Mouse (Mus musculus): ENCODE data around the gene Scn2b. TPM values are rescaled to one million over a fixed set of nuclear protein-coding genes. Genes with fewer than 3 reads are reported as not detected.

Scn2b gene
- polyA plus RNA-seq, 1 experiment from 2014 or later: 5.5 TPM

DNA sequence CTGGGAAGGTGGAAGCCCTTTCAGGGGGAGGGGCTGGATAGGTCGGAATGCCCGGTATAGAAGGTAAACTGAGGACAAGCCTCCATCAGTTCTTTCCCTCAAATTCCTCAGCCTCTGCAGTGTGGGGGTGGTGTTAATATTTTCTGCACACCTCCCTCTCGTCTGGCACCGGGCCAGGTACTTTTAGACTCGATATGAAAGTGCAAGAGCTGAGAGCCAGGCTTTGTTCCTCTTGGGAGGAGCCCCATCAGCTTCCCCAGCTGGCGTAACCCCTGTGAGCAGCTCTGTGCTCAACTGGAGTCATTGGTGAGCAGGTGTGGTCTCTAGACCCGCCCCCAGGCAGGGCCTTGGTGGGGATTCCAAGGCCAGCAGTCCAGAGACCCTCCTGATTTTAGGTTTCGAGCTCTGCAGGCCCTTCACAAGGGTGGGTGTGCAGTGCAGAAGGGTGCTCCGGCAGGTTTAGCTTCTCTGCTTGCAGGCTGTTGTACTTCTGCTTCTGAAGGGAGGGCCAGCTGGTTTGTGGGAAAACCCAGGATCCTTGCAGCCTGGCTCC, 4.7 kb downstream of the Scn2b start:
- peaks cover 8% of the 10 kb centered on the region; the same call in 1 of the 2 replicates for H3K4me1 ChIP-seq (ENCODE audit: control insufficient read depth, insufficient read depth, low read length)
- H3K9ac ChIP-seq (replicated peaks; ENCODE audit: low read depth, low read length): no peak overlapping the region
- no peaks in the 10 kb centered on the region for H3K9me3 ChIP-seq (ENCODE audit: control insufficient read depth, low read depth, low read length)
- H3K4me3 ChIP-seq (ENCODE audit: low read depth, low read length): peak overlapping the region; percentile 8; the same call in 1 of the 2 replicates
- peak overlapping the region; percentile 39 for H3K4me2 ChIP-seq (replicated peaks; ENCODE audit: low read depth, low read length)
- no peaks in the 10 kb centered on the region for H3K27me3 ChIP-seq (ENCODE audit: control insufficient read depth, insufficient read depth, low read length)
- 19% methylated on average over 9 of the region's 9 CpGs for WGBS
- peak; percentile 51; the same call in 1 of the 2 replicates for ATAC-seq (ENCODE audit: insufficient number of reproducible peaks, insufficient read depth, low FRiP score, low read depth)
- no peaks in the 10 kb centered on the region for H3K36me3 ChIP-seq (ENCODE audit: control insufficient read depth, insufficient read depth, low read length)
- peak overlapping the region; percentile 2; the same call in 1 of the 2 replicates for H3K27ac ChIP-seq (ENCODE audit: low read length)

DNA sequence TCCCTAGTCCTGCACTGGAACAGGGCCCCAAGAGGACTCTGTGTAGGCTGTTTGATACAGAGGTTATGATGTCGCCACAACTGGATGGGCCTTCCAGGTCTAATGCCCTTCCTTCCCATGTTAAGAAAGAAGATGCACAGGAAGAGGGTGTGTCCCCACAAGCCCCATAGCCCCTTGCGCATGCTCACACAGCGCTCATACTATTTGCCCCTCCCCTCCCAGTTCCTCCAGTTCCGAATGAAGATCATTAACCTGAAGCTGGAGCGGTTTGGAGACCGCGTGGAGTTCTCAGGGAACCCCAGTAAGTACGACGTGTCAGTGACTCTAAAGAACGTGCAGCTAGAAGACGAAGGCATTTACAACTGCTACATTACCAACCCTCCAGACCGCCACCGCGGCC, 7.6 kb downstream of the Scn2b start:
- WGBS: 89% methylated on average over 14 of the region's 14 CpGs
- peaks cover 8% of the 10 kb centered on the region; the same call in 1 of the 2 replicates for H3K4me1 ChIP-seq (ENCODE audit: control insufficient read depth, insufficient read depth, low read length)
- H3K4me3 ChIP-seq (ENCODE audit: low read depth, low read length): no peak overlapping the region
- no peak for ATAC-seq (ENCODE audit: insufficient number of reproducible peaks, insufficient read depth, low FRiP score, low read depth)
- H3K4me2 ChIP-seq (replicated peaks; ENCODE audit: low read depth, low read length): no peak overlapping the region
- H3K9me3 ChIP-seq (ENCODE audit: control insufficient read depth, low read depth, low read length): no peaks in the 10 kb centered on the region
- H3K27me3 ChIP-seq (ENCODE audit: control insufficient read depth, insufficient read depth, low read length): no peaks in the 10 kb centered on the region
- H3K27ac ChIP-seq (ENCODE audit: low read length): no peak overlapping the region
- H3K9ac ChIP-seq (replicated peaks; ENCODE audit: low read depth, low read length): no peak overlapping the region
- H3K36me3 ChIP-seq (ENCODE audit: control insufficient read depth, insufficient read depth, low read length): no peaks in the 10 kb centered on the region

- Histone ChIP-seq H3K4me3 (ENCODE audit: low read depth, low read length) (no peak overlapping the region), H3K9ac (replicated peaks; ENCODE audit: low read depth, low read length) (no peak overlapping the region), H3K27ac (ENCODE audit: low read length) (no peak overlapping the region), H3K4me1 (ENCODE audit: control insufficient read depth, insufficient read depth, low read length) (peaks cover 7% of the 10 kb centered on the region; the same call in 1 of the 2 replicates), H3K9me3 (ENCODE audit: control insufficient read depth, low read depth, low read length) (no peaks in the 10 kb centered on the region), H3K36me3 (ENCODE audit: control insufficient read depth, insufficient read depth, low read length) (no peaks in the 10 kb centered on the region), H3K27me3 (ENCODE audit: control insufficient read depth, insufficient read depth, low read length) (no peaks in the 10 kb centered on the region), H3K4me2 (replicated peaks; ENCODE audit: low read depth, low read length) (no peak overlapping the region)
- 57% methylated on average over 7 of the region's 7 CpGs for WGBS
- ATAC-seq (ENCODE audit: insufficient number of reproducible peaks, insufficient read depth, low FRiP score, low read depth): no peak
Observed at GRCm38 (mm10) chr9:45126941-45127340, 9.4 kb downstream of the Scn2b start.

DNA sequence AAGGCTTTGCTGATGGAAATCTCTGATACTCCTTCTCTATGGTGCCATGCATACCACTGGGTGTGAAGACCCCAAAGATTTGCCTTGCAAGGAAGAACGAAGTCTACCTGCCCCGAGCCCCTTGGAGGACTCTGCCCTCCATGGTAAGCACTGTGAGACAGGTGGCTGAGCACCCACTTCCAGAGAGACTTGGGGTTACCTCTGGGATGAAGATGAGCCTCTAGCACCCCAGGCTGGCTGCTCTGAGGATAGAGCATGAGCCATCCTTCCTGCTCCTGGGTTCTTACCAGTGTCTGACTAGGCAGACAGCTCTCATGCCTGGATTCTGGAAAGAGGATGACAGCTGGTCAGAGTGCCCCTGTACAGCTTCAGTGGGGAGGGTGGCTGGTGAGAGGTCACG, 12.5 kb downstream of the Scn2b start:
- H3K4me1 ChIP-seq (ENCODE audit: control insufficient read depth, insufficient read depth, low read length): 0 out of 2 replicates have a peak, but pooled peaks cover 3% of the 10 kb centered on the region
- no peaks in the 10 kb centered on the region; the same call in 1 of the 2 replicates for H3K27me3 ChIP-seq (ENCODE audit: control insufficient read depth, insufficient read depth, low read length)
- no peak overlapping the region for H3K4me2 ChIP-seq (replicated peaks; ENCODE audit: low read depth, low read length)
- no peak for ATAC-seq (ENCODE audit: insufficient number of reproducible peaks, insufficient read depth, low FRiP score, low read depth)
- H3K4me3 ChIP-seq (ENCODE audit: low read depth, low read length): no peak overlapping the region
- no peak overlapping the region for H3K9ac ChIP-seq (replicated peaks; ENCODE audit: low read depth, low read length)
- H3K36me3 ChIP-seq (ENCODE audit: control insufficient read depth, insufficient read depth, low read length): no peaks in the 10 kb centered on the region
- 78% methylated on average over 3 of the region's 3 CpGs for WGBS
- no peaks in the 10 kb centered on the region for H3K9me3 ChIP-seq (ENCODE audit: control insufficient read depth, low read depth, low read length)
- no peak overlapping the region for H3K27ac ChIP-seq (ENCODE audit: low read length)

DNA sequence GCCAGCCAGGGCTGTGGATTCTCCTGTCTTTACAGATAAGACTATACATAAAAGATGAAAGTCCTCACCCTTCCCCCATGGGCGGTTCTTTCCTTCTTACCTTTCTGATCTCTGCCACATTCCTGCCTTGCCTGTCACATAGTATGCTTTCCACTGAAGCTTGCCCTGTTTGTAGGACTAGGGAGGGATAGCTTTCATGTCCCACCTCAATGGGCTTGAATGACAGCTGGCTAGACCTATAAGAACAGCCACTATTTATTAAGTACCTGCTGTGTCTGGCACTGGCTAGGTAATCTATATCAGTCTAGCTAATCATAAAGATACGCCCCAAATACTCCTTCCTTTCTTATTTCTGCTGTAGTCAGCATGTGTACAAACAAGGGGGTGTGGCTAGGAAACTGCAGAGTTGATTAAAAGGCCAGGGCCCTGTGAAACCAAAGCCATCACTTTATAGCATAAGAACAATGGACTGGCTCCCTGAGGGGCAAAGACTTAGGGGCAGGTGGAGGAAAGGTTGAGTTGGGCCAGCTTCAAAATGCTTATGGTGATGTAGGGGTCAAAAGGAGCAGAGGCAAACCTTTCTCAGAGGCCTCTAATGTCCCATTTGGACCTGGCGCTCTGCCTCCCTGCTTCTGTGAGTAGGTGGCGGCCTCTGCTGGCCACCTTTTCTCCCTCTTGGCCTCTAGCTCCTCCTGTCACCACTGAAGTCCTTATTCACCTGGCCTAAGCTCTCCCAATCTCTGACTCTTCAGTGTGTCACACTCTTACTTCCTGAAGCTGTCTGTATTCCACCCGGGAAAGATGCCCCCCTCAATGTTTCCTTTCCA, 16.1 kb downstream of the Scn2b start:
- Histone ChIP-seq H3K27me3 (ENCODE audit: control insufficient read depth, insufficient read depth, low read length) (peaks cover 14% of the 10 kb centered on the region), H3K4me2 (replicated peaks; ENCODE audit: low read depth, low read length) (no peak overlapping the region), H3K9me3 (ENCODE audit: control insufficient read depth, low read depth, low read length) (no peaks in the 10 kb centered on the region), H3K4me3 (ENCODE audit: low read depth, low read length) (no peak overlapping the region), H3K4me1 (ENCODE audit: control insufficient read depth, insufficient read depth, low read length) (peaks cover 9% of the 10 kb centered on the region; the same call in 1 of the 2 replicates), H3K9ac (replicated peaks; ENCODE audit: low read depth, low read length) (no peak overlapping the region), H3K36me3 (ENCODE audit: control insufficient read depth, insufficient read depth, low read length) (no peaks in the 10 kb centered on the region), H3K27ac (ENCODE audit: low read length) (no peak overlapping the region)
- WGBS: 24% methylated on average over 5 of the region's 5 CpGs
- ATAC-seq (ENCODE audit: insufficient number of reproducible peaks, insufficient read depth, low FRiP score, low read depth): peak; percentile 31; the same call in 1 of the 2 replicates

GRCm38 (mm10) chr9:45136442-45137169, 19.0 kb downstream of the Scn2b start:
- Histone ChIP-seq H3K9me3 (ENCODE audit: control insufficient read depth, low read depth, low read length) (no peaks in the 10 kb centered on the region), H3K36me3 (ENCODE audit: control insufficient read depth, insufficient read depth, low read length) (no peaks in the 10 kb centered on the region), H3K4me2 (replicated peaks; ENCODE audit: low read depth, low read length) (no peak overlapping the region), H3K4me1 (ENCODE audit: control insufficient read depth, insufficient read depth, low read length) (peaks cover 14% of the 10 kb centered on the region; the same call in 1 of the 2 replicates), H3K27ac (ENCODE audit: low read length) (no peak overlapping the region), H3K9ac (replicated peaks; ENCODE audit: low read depth, low read length) (no peak overlapping the region), H3K27me3 (ENCODE audit: control insufficient read depth, insufficient read depth, low read length) (peaks cover 17% of the 10 kb centered on the region), H3K4me3 (ENCODE audit: low read depth, low read length) (no peak overlapping the region)
- 21% methylated on average over 7 of the region's 7 CpGs for WGBS
- ATAC-seq (ENCODE audit: insufficient number of reproducible peaks, insufficient read depth, low FRiP score, low read depth): no peak

GRCm38 (mm10) chr9:45138191-45139032, 20.8 kb downstream of the Scn2b start, which contains the start of gene Scn4b:
Scn4b (plus strand) TSS chr9:45138395.
- Histone ChIP-seq H3K27ac (ENCODE audit: low read length) (no peak within 1 kb of the TSS), H3K9me3 (ENCODE audit: control insufficient read depth, low read depth, low read length) (no peaks in the 10 kb centered on the region), H3K4me3 (ENCODE audit: low read depth, low read length) (peak within 1 kb of the TSS; percentile 47), H3K27me3 (ENCODE audit: control insufficient read depth, insufficient read depth, low read length) (peaks cover 22% of the 10 kb centered on the region), H3K9ac (replicated peaks; ENCODE audit: low read depth, low read length) (peak within 1 kb of the TSS; percentile 18; the same call in 1 of the 2 replicates), H3K36me3 (ENCODE audit: control insufficient read depth, insufficient read depth, low read length) (no peaks in the 10 kb centered on the region), H3K4me1 (ENCODE audit: control insufficient read depth, insufficient read depth, low read length) (peaks cover 14% of the 10 kb centered on the region; the same call in 1 of the 2 replicates), H3K4me2 (replicated peaks; ENCODE audit: low read depth, low read length) (peak within 1 kb of the TSS; percentile 93)
- under 1% methylated on average over 75 of the region's 76 CpGs for WGBS
- ATAC-seq (ENCODE audit: insufficient number of reproducible peaks, insufficient read depth, low FRiP score, low read depth): peak; percentile 38; the same call in 1 of the 2 replicates
